Mouse (Mus musculus) embryonic facial prominence, embryonic 12.5 days (tissue): ENCODE data around the gene 4833439L19Rik. TPM values are rescaled to one million over a fixed set of nuclear protein-coding genes. Genes with fewer than 3 reads are reported as not detected.
A peak's percentile ranks its signal among the peaks of the same experiment; 100 is the strongest.
"Not testable (repeated sequence)": the region's sequence is repeated elsewhere in the genome, so short reads cannot be mapped to it uniquely, and the experiment has no call there.

Experiments
- ATAC-seq: fragments of 200-750 bp; cut with Nextera tagmentation; 2 replicates; pipeline ENCODE4 v1.8.0; 2017; ENCODE audit not compliant: insufficient number of reproducible peaks, insufficient read depth, low FRiP score, low TSS enrichment
- H3K27ac ChIP-seq: fragments of 300-500 bp; sonication (generic); 2 replicates; pipeline ENCODE4 v1.5.1; 2016; ENCODE audit warnings: mild to moderate bottlenecking
- H3K27me3 ChIP-seq: fragments of 300-500 bp; sonication (generic); 2 replicates; pipeline ENCODE4 v1.6.1; 2016; ENCODE audit warnings: mild to moderate bottlenecking, moderate library complexity
- H3K36me3 ChIP-seq: fragments of 300-500 bp; sonication (generic); 2 replicates; pipeline ENCODE4 v1.6.1; 2016; ENCODE audit warnings: mild to moderate bottlenecking
- H3K4me1 ChIP-seq: fragments of 300-500 bp; sonication (generic); 2 replicates; pipeline ENCODE4 v1.6.1; 2016
- H3K4me2 ChIP-seq: fragments of 300-500 bp; sonication (generic); replicated peaks from 2 replicates; pipeline ENCODE4 v1.6.1; 2016; ENCODE audit warnings: mild to moderate bottlenecking, moderate library complexity
- H3K4me3 ChIP-seq: fragments of 300-500 bp; sonication (generic); 2 replicates; pipeline ENCODE4 v1.5.1; 2016; ENCODE audit warnings: mild to moderate bottlenecking
- H3K9ac ChIP-seq: fragments of 300-500 bp; sonication (generic); 2 replicates; pipeline ENCODE4 v1.6.1; 2016; ENCODE audit warnings: mild to moderate bottlenecking, moderate library complexity
- H3K9me3 ChIP-seq: fragments of 300-500 bp; sonication (generic); 2 replicates; pipeline ENCODE4 v1.6.1; 2016; ENCODE audit warnings: mild to moderate bottlenecking, moderate library complexity
- WGBS: fragments of 180-500 bp; shearing (Covaris S2); methylation state at CpG from one replicate; pipeline ENCODE4 v1.1.7; 2016; 5-methylcytosine and 5-hydroxymethylcytosine counted together
- polyA plus RNA-seq: library from polyadenylated mRNA; unstranded; fragments of >200 nt; fragmentation: Nextera tagmentation; extraction: Ambion mirVana; gene quantifications from 2 replicates; pipeline ENCODE4 v1.2.1, GENCODE M21; 2016

The 4833439L19Rik gene
- 168 and 169 TPM in 2 replicates for polyA plus RNA-seq

GRCm38 (mm10) chr13:54565201-54565581 lies at the start of gene 4833439L19Rik:
4833439L19Rik (minus strand) TSS chr13:54565435.
- Histone ChIP-seq H3K4me3 (peak within 1 kb of the TSS; percentile 99), H3K9ac (peak within 1 kb of the TSS; percentile 94), H3K4me1 (peaks cover 7% of the 10 kb centered on the region; the same call in 1 of the 2 replicates), H3K9me3 (no peaks in the 10 kb centered on the region), H3K4me2 (peak within 1 kb of the TSS; percentile 92), H3K36me3 (peaks cover 30% of the 10 kb centered on the region), H3K27me3 (no peaks in the 10 kb centered on the region), H3K27ac (peak within 1 kb of the TSS; percentile 76)
- under 1% methylated on average over 27 of the region's 27 CpGs for WGBS
- ATAC-seq: peak; percentile 95

DNA sequence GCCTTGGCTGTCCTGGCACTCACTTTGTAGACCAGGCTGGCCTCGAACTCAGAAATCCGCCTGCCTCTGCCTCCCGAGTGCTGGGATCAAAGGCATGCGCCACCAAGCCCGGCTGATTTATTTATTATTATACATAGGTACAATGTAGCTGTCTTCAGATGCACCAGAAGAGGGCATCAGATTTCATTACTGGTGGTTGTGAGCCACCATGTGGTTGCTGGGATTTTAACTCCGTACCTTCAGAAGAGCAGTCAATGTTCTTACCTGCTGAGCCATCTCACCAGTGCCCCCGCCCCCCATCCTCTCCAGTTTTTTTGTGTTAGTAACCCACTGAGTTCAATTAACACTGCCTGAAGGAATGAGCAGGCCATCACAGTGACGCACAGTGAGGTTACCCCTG lies 47.9 kb upstream of the 4833439L19Rik start:
- not testable (repeated sequence) for ATAC-seq, H3K4me2 ChIP-seq, H3K36me3 ChIP-seq, H3K9me3 ChIP-seq, H3K4me3 ChIP-seq, H3K9ac ChIP-seq, H3K27ac ChIP-seq
- Histone ChIP-seq H3K27me3 (peaks cover 15% of the 10 kb centered on the region; the same call in 1 of the 2 replicates), H3K4me1 (0 out of 2 replicates have a peak, but pooled peaks cover 12% of the 10 kb centered on the region)
- WGBS: 90% methylated on average over 8 of the region's 8 CpGs

DNA sequence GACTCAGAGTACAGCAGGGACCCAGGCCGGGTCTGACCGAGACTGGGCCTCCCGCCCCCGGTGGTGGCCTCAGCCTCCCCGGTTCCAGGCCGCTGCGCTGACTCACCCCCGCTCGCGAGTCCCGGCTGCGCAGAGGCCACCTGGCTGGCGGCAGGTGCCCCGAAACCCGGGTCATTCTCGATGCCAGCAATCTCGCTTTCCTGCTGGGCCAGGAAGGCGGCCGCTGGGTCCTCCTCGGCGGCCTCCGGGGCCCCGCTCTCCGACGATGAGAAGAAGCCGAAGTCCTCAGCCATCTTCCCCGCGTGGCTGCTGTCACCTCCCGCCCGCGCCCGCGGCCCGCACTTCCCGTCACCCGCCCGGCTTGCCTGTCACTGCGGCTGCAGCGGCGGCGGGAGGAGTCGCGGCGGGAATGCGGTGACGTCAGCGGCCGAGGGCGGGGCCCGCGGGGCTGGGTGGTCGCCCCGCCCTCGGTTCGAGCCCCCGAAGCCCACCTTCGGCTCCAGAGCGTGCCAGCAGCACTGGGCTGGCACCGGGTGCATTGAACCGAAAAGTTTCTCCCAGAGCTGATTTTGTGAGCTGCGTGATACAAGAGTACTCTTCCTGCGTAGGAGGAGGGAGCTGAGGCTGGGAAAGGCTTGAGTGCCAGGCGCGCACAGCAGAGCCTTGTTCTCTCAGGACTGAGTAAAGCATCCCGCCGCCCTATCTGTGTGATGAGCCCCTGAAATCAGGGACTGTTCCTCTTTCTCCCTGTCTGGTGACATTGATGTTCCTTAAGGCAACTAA lies 45.9 kb upstream of the 4833439L19Rik start, which contains the start of gene Cltb:
Gene Cltb (minus strand): TSS at position 373 of the 783 bp plus-strand sequence.
- Histone ChIP-seq H3K9ac (peak within 1 kb of the TSS; percentile 73), H3K4me3 (peak within 1 kb of the TSS; percentile 59), H3K9me3 (no peaks in the 10 kb centered on the region), H3K4me1 (0 out of 2 replicates have a peak, but pooled peaks cover 12% of the 10 kb centered on the region), H3K27ac (no peak within 1 kb of the TSS; the same call in 1 of the 2 replicates), H3K36me3 (no peaks in the 10 kb centered on the region), H3K27me3 (peaks cover 15% of the 10 kb centered on the region; the same call in 1 of the 2 replicates), H3K4me2 (peak within 1 kb of the TSS; percentile 97)
- WGBS: 2% methylated on average over 66 of the region's 66 CpGs
- no peak for ATAC-seq

DNA sequence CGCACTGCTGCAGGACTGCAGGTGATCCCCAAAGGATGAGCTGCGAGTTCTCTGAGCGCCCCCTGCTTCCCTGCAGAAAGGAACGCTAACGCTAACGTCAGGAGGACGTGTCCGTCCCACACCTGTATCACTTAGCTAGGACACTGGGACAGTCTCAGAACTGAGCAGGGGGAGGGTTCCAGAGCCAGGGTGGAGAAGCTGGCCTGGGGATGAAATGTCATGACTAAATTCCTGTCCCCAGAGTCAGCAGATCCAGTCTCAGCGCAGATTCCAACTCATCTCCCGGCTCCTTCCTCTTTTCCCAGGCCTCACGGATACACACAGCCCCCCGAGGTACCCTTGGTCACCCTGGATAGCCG lies 45.4 kb upstream of the 4833439L19Rik start:
- H3K4me1 ChIP-seq: 0 out of 2 replicates have a peak, but pooled peaks cover 12% of the 10 kb centered on the region
- H3K27ac ChIP-seq: no peak overlapping the region; the same call in 1 of the 2 replicates
- H3K9me3 ChIP-seq: no peaks in the 10 kb centered on the region
- ATAC-seq: no peak
- 4% methylated on average over 13 of the region's 13 CpGs for WGBS
- H3K9ac ChIP-seq: peak overlapping the region; percentile 73
- H3K4me3 ChIP-seq: peak overlapping the region; percentile 59
- no peaks in the 10 kb centered on the region for H3K36me3 ChIP-seq
- H3K4me2 ChIP-seq: peak overlapping the region; percentile 97
- H3K27me3 ChIP-seq: peaks cover 15% of the 10 kb centered on the region; the same call in 1 of the 2 replicates

GRCm38 (mm10) chr13:54609301-54609700 lies 44.1 kb upstream of the 4833439L19Rik start:
- 0 out of 2 replicates have a peak, but pooled peaks cover 12% of the 10 kb centered on the region for H3K4me1 ChIP-seq
- no peak overlapping the region for H3K4me3 ChIP-seq
- no peak overlapping the region for H3K4me2 ChIP-seq
- H3K27me3 ChIP-seq: peaks cover 15% of the 10 kb centered on the region; the same call in 1 of the 2 replicates
- WGBS: 21% methylated on average over 1 of the region's 1 CpGs
- H3K36me3 ChIP-seq: no peaks in the 10 kb centered on the region
- no peak overlapping the region for H3K27ac ChIP-seq
- ATAC-seq: no peak
- H3K9me3 ChIP-seq: no peaks in the 10 kb centered on the region
- H3K9ac ChIP-seq: no peak overlapping the region

GRCm38 (mm10) chr13:54608666-54609065 lies 43.4 kb upstream of the 4833439L19Rik start:
- no peak overlapping the region for H3K4me3 ChIP-seq
- ATAC-seq: no peak
- no peaks in the 10 kb centered on the region for H3K9me3 ChIP-seq
- no peaks in the 10 kb centered on the region for H3K36me3 ChIP-seq
- 0 out of 2 replicates have a peak, but pooled peaks cover 12% of the 10 kb centered on the region for H3K4me1 ChIP-seq
- H3K9ac ChIP-seq: no peak overlapping the region; the same call in 1 of the 2 replicates
- peaks cover 15% of the 10 kb centered on the region; the same call in 1 of the 2 replicates for H3K27me3 ChIP-seq
- 14% methylated on average over 8 of the region's 8 CpGs for WGBS
- no peak overlapping the region for H3K27ac ChIP-seq
- H3K4me2 ChIP-seq: no peak overlapping the region

- no peak for ATAC-seq
- 0 out of 2 replicates have a peak, but pooled peaks cover 12% of the 10 kb centered on the region for H3K4me1 ChIP-seq
- H3K36me3 ChIP-seq: no peaks in the 10 kb centered on the region
- no peak overlapping the region for H3K27ac ChIP-seq
- 69% methylated on average over 3 of the region's 3 CpGs for WGBS
- no peak overlapping the region for H3K9ac ChIP-seq
- no peak overlapping the region for H3K4me3 ChIP-seq
- peaks cover 15% of the 10 kb centered on the region; the same call in 1 of the 2 replicates for H3K27me3 ChIP-seq
- H3K4me2 ChIP-seq: no peak overlapping the region
- H3K9me3 ChIP-seq: no peaks in the 10 kb centered on the region
Observed at GRCm38 (mm10) chr13:54608002-54608401, 42.8 kb upstream of the 4833439L19Rik start.

DNA sequence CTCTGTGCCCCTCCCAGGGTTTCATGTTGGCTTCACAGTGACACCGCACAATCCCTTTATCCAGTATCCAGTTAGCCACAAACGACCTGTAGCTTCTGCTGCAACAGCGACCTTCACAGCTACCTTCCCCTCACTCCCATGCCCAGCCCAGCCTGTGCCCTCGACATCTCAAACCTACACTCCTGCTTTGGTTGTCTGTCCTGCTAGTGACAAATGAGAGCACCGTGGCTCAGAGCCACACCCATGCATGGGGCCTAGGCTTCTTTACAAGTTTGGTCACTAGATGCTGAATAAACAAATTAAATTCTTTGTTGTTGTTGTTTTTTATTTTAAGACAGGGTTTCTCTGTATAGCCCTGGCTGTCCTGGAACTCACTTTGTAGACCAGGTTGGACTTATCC lies 42.0 kb upstream of the 4833439L19Rik start:
- Histone ChIP-seq H3K9me3 (no peaks in the 10 kb centered on the region), H3K27ac (no peak overlapping the region), H3K27me3 (peaks cover 15% of the 10 kb centered on the region; the same call in 1 of the 2 replicates), H3K4me3 (no peak overlapping the region), H3K36me3 (no peaks in the 10 kb centered on the region), H3K4me2 (no peak overlapping the region), H3K4me1 (0 out of 2 replicates have a peak, but pooled peaks cover 12% of the 10 kb centered on the region), H3K9ac (no peak overlapping the region)
- ATAC-seq: no peak
- 65% methylated on average over 5 of the region's 5 CpGs for WGBS

DNA sequence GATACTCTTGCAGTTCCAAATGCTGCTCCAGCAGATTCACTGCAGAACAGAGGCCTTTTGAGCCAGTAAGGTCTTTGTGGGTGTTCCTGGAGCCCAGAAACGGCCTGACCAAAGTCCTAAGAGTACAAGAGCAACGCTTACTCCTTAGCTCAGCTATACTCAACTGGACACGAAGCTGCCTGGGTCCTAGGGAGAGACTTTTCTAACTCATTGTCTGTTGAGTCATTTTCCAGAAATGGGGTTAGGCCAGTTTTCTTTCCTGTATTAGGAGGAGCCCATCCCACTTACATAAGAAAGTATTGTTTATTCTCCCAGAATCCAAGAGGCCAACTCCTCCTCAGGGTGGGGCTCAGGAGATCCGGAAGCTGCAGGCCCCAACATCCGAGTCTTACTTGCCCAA lies 40.2 kb upstream of the 4833439L19Rik start:
- H3K27me3 ChIP-seq: peaks cover 10% of the 10 kb centered on the region; the same call in 1 of the 2 replicates
- ATAC-seq: no peak
- 0 out of 2 replicates have a peak, but pooled peaks cover 7% of the 10 kb centered on the region for H3K4me1 ChIP-seq
- no peak overlapping the region for H3K4me3 ChIP-seq
- WGBS: 82% methylated on average over 5 of the region's 5 CpGs
- H3K27ac ChIP-seq: no peak overlapping the region
- no peak overlapping the region for H3K4me2 ChIP-seq
- H3K36me3 ChIP-seq: no peaks in the 10 kb centered on the region
- H3K9ac ChIP-seq: no peak overlapping the region
- no peaks in the 10 kb centered on the region for H3K9me3 ChIP-seq

DNA sequence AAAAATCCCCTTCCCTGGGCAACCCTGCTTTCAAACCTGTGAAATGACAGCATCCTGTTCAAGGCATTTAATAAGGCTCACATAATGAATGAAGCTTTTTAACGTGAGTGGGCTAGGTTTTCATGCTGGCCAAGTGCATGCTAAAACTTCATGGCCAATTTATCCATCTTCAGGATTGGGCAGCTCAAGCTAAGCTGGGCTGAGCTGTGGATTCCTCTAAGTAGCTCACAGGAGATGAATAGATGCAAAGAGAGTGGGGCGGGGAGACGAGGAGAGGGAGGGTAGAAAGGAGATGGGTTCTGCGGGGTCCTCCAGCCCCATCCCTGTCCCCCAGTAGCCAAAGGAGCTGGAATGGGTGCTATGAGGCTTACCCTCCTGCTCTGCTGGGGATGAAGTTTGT lies 39.0 kb upstream of the 4833439L19Rik start:
- no peaks in the 10 kb centered on the region for H3K9me3 ChIP-seq
- H3K4me2 ChIP-seq: no peak overlapping the region
- H3K27me3 ChIP-seq: 0 out of 2 replicates have a peak, but pooled peaks cover 6% of the 10 kb centered on the region
- no peak overlapping the region for H3K4me3 ChIP-seq
- H3K9ac ChIP-seq: no peak overlapping the region
- ATAC-seq: no peak
- 58% methylated on average over 4 of the region's 4 CpGs for WGBS
- H3K36me3 ChIP-seq: no peaks in the 10 kb centered on the region
- no peak overlapping the region for H3K27ac ChIP-seq
- 0 out of 2 replicates have a peak, but pooled peaks cover 4% of the 10 kb centered on the region for H3K4me1 ChIP-seq

DNA sequence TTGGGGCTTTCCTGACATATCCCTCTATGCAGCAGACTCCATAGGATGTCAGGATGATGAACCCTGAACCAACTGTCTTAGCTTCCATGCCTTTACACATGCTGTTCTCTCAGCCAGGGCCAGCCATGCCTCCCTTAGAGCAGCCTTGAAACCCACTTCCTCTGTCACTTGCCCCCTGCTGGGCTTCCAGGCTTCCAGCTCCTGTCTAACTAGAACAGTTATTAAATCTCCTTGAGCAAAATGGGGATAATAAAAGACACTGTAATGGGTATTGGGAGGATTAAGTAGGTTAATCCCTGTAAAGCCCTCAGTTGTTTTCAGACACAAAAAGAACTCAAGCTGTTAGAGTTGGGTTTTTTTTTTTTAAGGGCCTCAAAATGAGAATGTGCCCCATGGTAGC lies 38.3 kb upstream of the 4833439L19Rik start:
- Histone ChIP-seq H3K36me3 (no peaks in the 10 kb centered on the region), H3K9me3 (no peaks in the 10 kb centered on the region), H3K4me1 (no peaks in the 10 kb centered on the region), H3K27me3 (no peaks in the 10 kb centered on the region), H3K4me2 (no peak overlapping the region), H3K9ac (no peak overlapping the region), H3K27ac (no peak overlapping the region), H3K4me3 (no peak overlapping the region)
- ATAC-seq: no peak
